Mouse (Mus musculus) liver, postnatal 0 days (tissue): Measurements from ENCODE around the gene Actr10. TPM values are rescaled to one million over a fixed set of nuclear protein-coding genes. Genes with fewer than 3 reads are reported as not detected.

Experiments used
- ATAC-seq: fragments of 200-750 bp; cut with Nextera tagmentation; 2 replicates; pipeline ENCODE4 v1.8.0; 2017; ENCODE audit warnings: mild to moderate bottlenecking, moderate library complexity
- DNase-seq: peaks from one replicate; pipeline ENCODE4 v3.0.0-alpha.2; 2016
- H3K27ac ChIP-seq: fragments of 300-500 bp; sonication (generic); 2 replicates; pipeline ENCODE4 v1.5.1; 2014; ENCODE audit warnings: antibody characterized with exemption, moderate library complexity, mild to moderate bottlenecking, low read depth
- H3K27me3 ChIP-seq: fragments of 300-500 bp; sonication (generic); 2 replicates; pipeline ENCODE4 v1.6.1; 2014; ENCODE audit warnings: low read length, control low read depth, mixed read lengths; ENCODE audit not compliant: insufficient read depth
- H3K36me3 ChIP-seq: fragments of 300-500 bp; sonication (generic); replicated peaks from 2 replicates; pipeline ENCODE4 v1.6.1; 2014; ENCODE audit warnings: mild to moderate bottlenecking, control low read depth, low read length, moderate library complexity, mixed read lengths; ENCODE audit not compliant: insufficient read depth
- H3K4me1 ChIP-seq: fragments of 300-500 bp; sonication (generic); 2 replicates; pipeline ENCODE4 v1.6.1; 2014; ENCODE audit warnings: antibody characterized with exemption, mild to moderate bottlenecking, control low read depth; ENCODE audit not compliant: insufficient read depth
- H3K4me2 ChIP-seq: fragments of 300-500 bp; sonication (generic); 2 replicates; pipeline ENCODE4 v1.6.1; 2014; ENCODE audit warnings: low read depth, mild to moderate bottlenecking, low read length, moderate library complexity, mixed read lengths
- H3K4me3 ChIP-seq: fragments of 300-500 bp; sonication (generic); 2 replicates; pipeline ENCODE4 v1.5.1; 2014; ENCODE audit warnings: low read depth, low read length
- H3K9ac ChIP-seq: fragments of 300-500 bp; sonication (generic); replicated peaks from 2 replicates; pipeline ENCODE4 v1.6.1; 2014; ENCODE audit warnings: mild to moderate bottlenecking, moderate library complexity
- H3K9me3 ChIP-seq: fragments of 300-500 bp; sonication (generic); 2 replicates; pipeline ENCODE4 v1.6.1; 2016; ENCODE audit warnings: mild to moderate bottlenecking, control low read depth, low read length, mixed read lengths
- CTCF ChIP-seq: sonication (generic); IDR thresholded peaks from 2 replicates; pipeline ENCODE4 v1.5.1; 2016; ENCODE audit warnings: antibody characterized with exemption, low read depth
- EP300 ChIP-seq: IDR thresholded peaks from 2 replicates; pipeline ENCODE4 v1.6.1; 2016; ENCODE audit warnings: antibody characterized with exemption, low read depth, mild to moderate bottlenecking
- WGBS: fragments of 180-500 bp; shearing (Covaris S2); extraction: QIAGEN DNeasy Blood & Tissue Kit; methylation state at CpG from one replicate; pipeline ENCODE4 v1.1.7; 2014; ENCODE audit not compliant: insufficient replicate concordance; 5-methylcytosine and 5-hydroxymethylcytosine counted together
- polyA plus RNA-seq: library from polyadenylated mRNA; unstranded; fragments of >200 nt; fragmentation: Nextera tagmentation; extraction: Ambion mirVana; gene quantifications from 2 replicates; pipeline ENCODE4 v1.2.1, GENCODE M21; 2015

The Actr10 gene
- polyA plus RNA-seq, 1 experiment from 2014 or later = 108 TPM

GRCm38 (mm10) chr12:70946585-70947256 is 9.1 kb downstream of the Actr10 start:
- Histone ChIP-seq H3K4me2 (no peak overlapping the region), H3K9ac (no peak overlapping the region), H3K4me3 (no peak overlapping the region), H3K4me1 (no peaks in the 10 kb centered on the region), H3K27me3 (no peaks in the 10 kb centered on the region), H3K36me3 (peaks cover 44% of the 10 kb centered on the region), H3K27ac (no peak overlapping the region), H3K9me3 (no peaks in the 10 kb centered on the region)
- no peak for DNase-seq
- WGBS = 88% methylated on average over 10 of the region's 10 CpGs
- TF ChIP-seq EP300 (no peak), CTCF (no peak)
- no peak for ATAC-seq

- Histone ChIP-seq H3K36me3 (peaks cover 56% of the 10 kb centered on the region), H3K27me3 (no peaks in the 10 kb centered on the region), H3K4me1 (no peaks in the 10 kb centered on the region), H3K4me3 (no peak overlapping the region), H3K9me3 (no peaks in the 10 kb centered on the region), H3K4me2 (no peak overlapping the region), H3K27ac (no peak overlapping the region), H3K9ac (no peak overlapping the region)
- 82% methylated on average over 4 of the region's 4 CpGs for WGBS
- DNase-seq (no peak), ATAC-seq (no peak)
- TF ChIP-seq CTCF (no peak), EP300 (no peak)
These were observed 21.0 kb downstream of the Actr10 start for GRCm38 (mm10) chr12:70958640-70959039.

GRCm38 (mm10) chr12:70967581-70967980 is 29.9 kb downstream of the Actr10 start:
- WGBS = 63% methylated on average over 8 of the region's 8 CpGs
- H3K27ac ChIP-seq = peak overlapping the region; percentile 91
- no peak for DNase-seq

DNA sequence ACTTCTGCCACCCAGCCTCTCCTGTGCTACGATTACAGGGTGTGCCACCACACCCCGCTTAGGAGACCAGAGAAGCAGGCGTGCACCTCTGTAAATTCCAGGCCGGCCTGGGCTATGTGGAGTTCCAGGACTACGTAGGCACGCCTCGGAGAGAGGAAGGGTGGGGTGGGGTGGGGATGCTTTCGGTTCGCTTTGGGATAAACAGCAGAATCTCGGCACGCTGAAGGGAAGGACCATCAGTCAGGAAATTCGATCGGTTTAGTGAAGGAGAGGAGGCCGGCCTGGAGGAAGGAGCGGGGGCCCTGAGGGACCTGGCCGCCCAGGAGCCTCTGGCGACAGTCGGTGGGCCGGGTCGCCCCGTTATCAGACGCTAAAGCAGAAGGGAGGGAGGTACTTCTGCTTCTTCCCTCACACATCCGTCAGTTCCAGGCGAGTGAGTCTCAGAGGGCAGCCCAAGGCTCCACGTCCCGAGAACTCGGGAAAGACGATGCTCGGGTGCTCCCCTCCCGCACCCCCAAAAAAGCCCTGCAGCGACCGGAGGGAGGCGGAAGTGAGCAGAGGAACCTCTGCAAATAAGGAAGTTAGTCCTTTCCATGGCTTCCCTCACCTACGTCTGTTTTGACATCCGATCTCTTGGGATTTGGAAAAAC is 30.6 kb downstream of the Actr10 start:
- Histone ChIP-seq H3K27ac (peak overlapping the region; percentile 91), H3K27me3 (no peaks in the 10 kb centered on the region), H3K4me1 (peaks cover 5% of the 10 kb centered on the region; the same call in 1 of the 2 replicates), H3K4me2 (peak overlapping the region; percentile 82), H3K4me3 (peak overlapping the region; percentile 67), H3K36me3 (no peaks in the 10 kb centered on the region), H3K9me3 (no peaks in the 10 kb centered on the region), H3K9ac (peak overlapping the region; percentile 76)
- ATAC-seq (peak; percentile 84), DNase-seq (peak; percentile 86)
- TF ChIP-seq EP300 (no peak), CTCF (peak; percentile 80)
- under 1% methylated on average over 35 of the region's 35 CpGs for WGBS

More at GRCm38 (mm10) chr12:70967581-70967980, 29.9 kb downstream of the Actr10 start:
- Histone ChIP-seq H3K4me2 (peak overlapping the region; percentile 82), H3K36me3 (peaks cover 3% of the 10 kb centered on the region; the same call in 1 of the 2 replicates), H3K4me3 (peak overlapping the region; percentile 67), H3K9me3 (no peaks in the 10 kb centered on the region), H3K27me3 (no peaks in the 10 kb centered on the region), H3K4me1 (peaks cover 5% of the 10 kb centered on the region; the same call in 1 of the 2 replicates), H3K9ac (peak overlapping the region; percentile 76)
- ATAC-seq = no peak
- TF ChIP-seq CTCF (no peak), EP300 (no peak)

- H3K9ac ChIP-seq = peak overlapping the region; percentile 76
- H3K27ac ChIP-seq = peak overlapping the region; percentile 91
These were observed 31.2 kb downstream of the Actr10 start for GRCm38 (mm10) chr12:70968791-70969307.

More at GRCm38 (mm10) chr12:70968791-70969307, 31.2 kb downstream of the Actr10 start:
- H3K4me3 ChIP-seq = peak overlapping the region; percentile 67
- no peaks in the 10 kb centered on the region for H3K36me3 ChIP-seq
- peak overlapping the region; percentile 82 for H3K4me2 ChIP-seq
- DNase-seq (peak; percentile 90), ATAC-seq (peak; percentile 73)
- no peaks in the 10 kb centered on the region for H3K27me3 ChIP-seq
- peaks cover 8% of the 10 kb centered on the region for H3K4me1 ChIP-seq
- TF ChIP-seq EP300 = no peak
- no peak for TF ChIP-seq CTCF
- 0% methylated on average over 15 of the region's 15 CpGs for WGBS
- no peaks in the 10 kb centered on the region for H3K9me3 ChIP-seq
